Mouse (Mus musculus) spleen, adult 2 months (tissue): ENCODE data around the gene Kank1. TPM values are rescaled to one million over a fixed set of nuclear protein-coding genes. Genes with fewer than 3 reads are reported as not detected.

Experiments used
- DNase-seq, 2 experiments: peaks; one replicate each; pipeline versions ENCODE4 v3.0.0 to v3.0.0-alpha.2; 2012 to 2021; ENCODE audit warnings: low spot score in 2 of 2, low read depth in 1 of 2
- H3K27ac ChIP-seq: fragments of 200-500 bp; 2 replicates; pipeline ENCODE4 v1.5.1; 2012; ENCODE audit warnings: low read length, inconsistent platforms; ENCODE audit not compliant: insufficient read depth
- H3K27me3 ChIP-seq: fragments of 200-500 bp; 2 replicates; pipeline ENCODE4 v1.6.1; 2012; ENCODE audit warnings: mild to moderate bottlenecking, moderate library complexity, low read length, inconsistent platforms; ENCODE audit not compliant: control insufficient read depth, insufficient read depth
- H3K36me3 ChIP-seq: fragments of 200-500 bp; 2 replicates; pipeline ENCODE4 v1.6.1; 2012; ENCODE audit warnings: mild to moderate bottlenecking, low read length, inconsistent platforms; ENCODE audit not compliant: control insufficient read depth, insufficient read depth
- H3K4me1 ChIP-seq: fragments of 200-500 bp; 2 replicates; pipeline ENCODE4 v1.6.1; 2011; ENCODE audit warnings: inconsistent platforms; ENCODE audit not compliant: control insufficient read depth, insufficient read depth, insufficient read length
- H3K4me3 ChIP-seq: fragments of 200-500 bp; 2 replicates; pipeline ENCODE4 v1.5.1; 2011; ENCODE audit warnings: mild to moderate bottlenecking, inconsistent platforms; ENCODE audit not compliant: insufficient read depth, insufficient read length; ENCODE audit errors: extremely low read depth
- CTCF ChIP-seq: fragments of 200-500 bp; IDR thresholded peaks from 2 replicates; pipeline ENCODE4 v1.5.1; 2011; ENCODE audit warnings: mild to moderate bottlenecking, inconsistent platforms; ENCODE audit not compliant: insufficient read depth, insufficient read length, insufficient replicate concordance; ENCODE audit errors: extremely low read depth
- POLR2A ChIP-seq: fragments of 200-500 bp; IDR thresholded peaks from 2 replicates; pipeline ENCODE4 v1.6.1; 2011; ENCODE audit warnings: low read depth, low read length, inconsistent platforms
- WGBS: fragments of 180-500 bp; shearing (Covaris S2); methylation state at CpG from one replicate; pipeline ENCODE4 v1.1.7; 2018; 5-methylcytosine and 5-hydroxymethylcytosine counted together
- polyA plus RNA-seq: library from polyadenylated mRNA; depleted of rRNA; stranded (reverse); fragments of >200 nt; gene quantifications from 2 replicates; pipeline ENCODE4 v1.2.3, GENCODE M21; 2012

The Kank1 gene
- polyA plus RNA-seq, 1 experiment = 4.9 TPM

DNA sequence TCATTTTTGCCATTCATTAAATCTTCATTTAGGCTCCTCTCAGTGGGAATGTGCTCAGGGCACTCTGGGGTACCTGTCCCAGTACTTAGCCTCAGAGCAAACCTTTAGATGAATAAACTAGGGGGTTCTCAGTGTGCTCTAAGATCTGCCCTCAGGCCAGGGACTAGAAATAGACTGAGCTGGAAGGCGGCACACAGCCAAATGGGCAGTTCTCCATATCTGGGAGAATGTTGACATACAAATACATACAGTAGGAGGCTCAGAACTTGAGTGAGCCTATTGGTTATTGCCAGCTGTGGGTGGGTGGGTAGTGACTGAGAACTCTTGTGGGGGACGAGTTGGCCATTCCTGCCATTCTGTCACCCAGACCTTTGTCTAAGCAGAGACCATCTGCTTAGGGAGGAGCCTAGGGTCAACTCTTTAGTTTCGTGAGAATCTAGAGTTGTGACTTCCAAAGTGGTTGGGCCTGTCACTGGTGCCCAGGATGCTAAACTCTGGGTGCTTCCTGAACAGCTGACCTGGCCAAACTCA, 14.9 kb downstream of the Kank1 start:
- no peak for DNase-seq
- WGBS = 78% methylated on average over 3 of the region's 3 CpGs

GRCm38 (mm10) chr19:25253198-25253597, 16.4 kb downstream of the Kank1 start:
- WGBS = 86% methylated on average over 6 of the region's 6 CpGs
- TF ChIP-seq CTCF = no peak
- no peak for DNase-seq
- Histone ChIP-seq H3K4me3 (no peak overlapping the region), H3K27me3 (no peaks in the 10 kb centered on the region; the same call in 1 of the 2 replicates), H3K4me1 (no peaks in the 10 kb centered on the region), H3K27ac (no peak overlapping the region), H3K36me3 (no peaks in the 10 kb centered on the region)

More for the DNA sequence above, 14.9 kb downstream of the Kank1 start:
- Histone ChIP-seq H3K27me3 (no peaks in the 10 kb centered on the region; the same call in 1 of the 2 replicates), H3K4me3 (no peak overlapping the region), H3K36me3 (no peaks in the 10 kb centered on the region), H3K27ac (no peak overlapping the region), H3K4me1 (no peaks in the 10 kb centered on the region)
- TF ChIP-seq POLR2A = no peak
- no peak for TF ChIP-seq CTCF

GRCm38 (mm10) chr19:25253628-25254027, 16.9 kb downstream of the Kank1 start:
- no peaks in the 10 kb centered on the region; the same call in 1 of the 2 replicates for H3K27me3 ChIP-seq
- no peak for TF ChIP-seq POLR2A
- TF ChIP-seq CTCF = no peak
- WGBS = 91% methylated on average over 3 of the region's 3 CpGs
- H3K27ac ChIP-seq = no peak overlapping the region
- H3K4me3 ChIP-seq = no peak overlapping the region
- no peak for DNase-seq
- H3K4me1 ChIP-seq = no peaks in the 10 kb centered on the region
- H3K36me3 ChIP-seq = no peaks in the 10 kb centered on the region

GRCm38 (mm10) chr19:25258321-25258720, 21.5 kb downstream of the Kank1 start:
- no peaks in the 10 kb centered on the region for H3K36me3 ChIP-seq
- H3K4me1 ChIP-seq = no peaks in the 10 kb centered on the region
- WGBS = 81% methylated on average over 6 of the region's 6 CpGs
- no peak for TF ChIP-seq CTCF
- TF ChIP-seq POLR2A = no peak
- H3K27ac ChIP-seq = no peak overlapping the region
- H3K27me3 ChIP-seq = no peaks in the 10 kb centered on the region
- no peak for DNase-seq
- no peak overlapping the region for H3K4me3 ChIP-seq

GRCm38 (mm10) chr19:25266181-25266580, 29.4 kb downstream of the Kank1 start:
- no peak overlapping the region for H3K4me3 ChIP-seq
- TF ChIP-seq POLR2A (no peak), CTCF (no peak)
- no peak for DNase-seq

DNA sequence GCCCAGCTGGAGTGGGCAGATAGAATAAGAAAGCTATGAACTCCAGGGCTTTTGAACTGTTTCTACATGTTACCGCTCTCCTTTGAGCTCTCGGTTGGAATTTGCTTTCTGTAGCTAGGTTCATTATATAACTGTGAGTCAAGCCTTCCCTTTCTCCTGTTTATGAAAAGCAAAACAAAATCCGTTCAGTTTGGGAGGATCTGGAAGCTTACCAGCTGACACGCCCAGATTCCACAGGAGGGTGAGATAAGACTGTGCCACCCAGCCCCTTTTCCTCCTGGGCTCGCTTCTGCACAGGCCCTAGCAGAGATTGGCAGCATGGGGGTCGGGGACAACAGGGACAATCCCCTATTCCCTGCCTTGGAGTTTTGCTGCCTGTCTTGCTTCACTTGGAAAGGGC, 30.5 kb downstream of the Kank1 start:
- no peaks in the 10 kb centered on the region for H3K4me1 ChIP-seq
- DNase-seq = no peak
- 66% methylated on average over 6 of the region's 6 CpGs for WGBS
- TF ChIP-seq CTCF (no peak), POLR2A (no peak)
- no peak overlapping the region for H3K4me3 ChIP-seq
- H3K27ac ChIP-seq = no peak overlapping the region
- H3K36me3 ChIP-seq = no peaks in the 10 kb centered on the region
- H3K27me3 ChIP-seq = no peaks in the 10 kb centered on the region

More at GRCm38 (mm10) chr19:25266181-25266580, 29.4 kb downstream of the Kank1 start:
- Histone ChIP-seq H3K4me1 (no peaks in the 10 kb centered on the region), H3K27me3 (no peaks in the 10 kb centered on the region), H3K36me3 (no peaks in the 10 kb centered on the region), H3K27ac (no peak overlapping the region)
- WGBS = 72% methylated on average over 9 of the region's 9 CpGs

GRCm38 (mm10) chr19:25268532-25268931, 31.8 kb downstream of the Kank1 start:
- WGBS = 34% methylated on average over 6 of the region's 6 CpGs
- no peak for DNase-seq
- Histone ChIP-seq H3K4me3 (no peak overlapping the region), H3K36me3 (no peaks in the 10 kb centered on the region), H3K27ac (no peak overlapping the region), H3K27me3 (no peaks in the 10 kb centered on the region), H3K4me1 (no peaks in the 10 kb centered on the region)
- TF ChIP-seq CTCF (no peak), POLR2A (no peak)
